Mouse (Mus musculus) myocyte (in vitro differentiated cells): ENCODE data around the gene Dnase2b. TPM values are rescaled to one million over a fixed set of nuclear protein-coding genes. Genes with fewer than 3 reads are reported as not detected.
A peak's percentile ranks its signal among the peaks of the same experiment; 100 is the strongest.

Experiments
- H3K27me3 ChIP-seq: one replicate; pipeline ENCODE4 v1.6.1; 2011; ENCODE audit not compliant: control insufficient read depth, insufficient read depth, insufficient read length
- H3K36me3 ChIP-seq: one replicate; pipeline ENCODE4 v1.6.1; 2011; ENCODE audit not compliant: control insufficient read depth, insufficient read depth
- H3K4me2 ChIP-seq: one replicate; pipeline ENCODE4 v1.6.1; 2011; ENCODE audit warnings: low read depth, control low read depth
- H3K4me3 ChIP-seq: one replicate; pipeline ENCODE4 v1.5.1; 2011; ENCODE audit warnings: mild to moderate bottlenecking, control low read depth, moderate library complexity
- H3K79me2 ChIP-seq: one replicate; pipeline ENCODE4 v1.6.1; 2011; ENCODE audit not compliant: control insufficient read depth, insufficient read depth
- H3ac ChIP-seq: one replicate; pipeline ENCODE4 v1.6.1; 2011; ENCODE audit not compliant: control insufficient read depth, insufficient read length
- CEBPB ChIP-seq: IDR thresholded peaks from 2 replicates; pipeline ENCODE4 v1.6.1; 2011; ENCODE audit warnings: mild to moderate bottlenecking, moderate library complexity; ENCODE audit not compliant: poor library complexity, insufficient read depth, severe bottlenecking
- E2F4 ChIP-seq: IDR thresholded peaks from one replicate; pipeline ENCODE4 v1.6.1; 2011; ENCODE audit warnings: mild to moderate bottlenecking, control low read depth, moderate library complexity; ENCODE audit not compliant: insufficient read depth
- MAX ChIP-seq: IDR thresholded peaks from one replicate; pipeline ENCODE4 v1.6.1; 2011; ENCODE audit warnings: low read depth, mild to moderate bottlenecking, control low read depth
- MYOD1 ChIP-seq, 3 experiments: IDR thresholded peaks; one replicate each; pipeline ENCODE4 v1.6.1; 2011; ENCODE audit warnings: control low read depth in 2 of 3, low read depth in 2 of 3, mild to moderate bottlenecking in 2 of 3, moderate library complexity in 1 of 3; ENCODE audit not compliant: insufficient read length in 2 of 3, control insufficient read depth in 1 of 3
- MYOG ChIP-seq, 3 experiments: IDR thresholded peaks; one replicate each; pipeline ENCODE4 v1.6.1; 2011; ENCODE audit warnings: control low read depth in 2 of 3, low read depth in 2 of 3, mild to moderate bottlenecking in 2 of 3; ENCODE audit not compliant: insufficient read length in 2 of 3, control insufficient read depth in 1 of 3, insufficient read depth in 1 of 3
- POLR2A ChIP-seq: IDR thresholded peaks from one replicate; pipeline ENCODE4 v1.6.1; 2011; ENCODE audit warnings: low read depth, mild to moderate bottlenecking, control low read depth, moderate library complexity; ENCODE audit not compliant: insufficient read length
- POLR2AphosphoS2 ChIP-seq: IDR thresholded peaks from one replicate; pipeline ENCODE4 v1.6.1; 2011; ENCODE audit warnings: low read depth, control low read depth; ENCODE audit not compliant: insufficient read length
- REST ChIP-seq: IDR thresholded peaks from one replicate; pipeline ENCODE4 v1.6.1; 2011; ENCODE audit warnings: mild to moderate bottlenecking, control low read depth, moderate library complexity; ENCODE audit not compliant: insufficient read depth, insufficient read length
- SRF ChIP-seq: IDR thresholded peaks from one replicate; pipeline ENCODE4 v1.6.1; 2011; ENCODE audit warnings: low read depth; ENCODE audit not compliant: control insufficient read depth, insufficient read length
- TCF12 ChIP-seq: IDR thresholded peaks from one replicate; pipeline ENCODE4 v1.6.1; 2011; ENCODE audit warnings: mild to moderate bottlenecking, control low read depth; ENCODE audit not compliant: poor library complexity, insufficient read depth, severe bottlenecking
- TCF3 ChIP-seq: IDR thresholded peaks from one replicate; pipeline ENCODE4 v1.6.1; 2011; ENCODE audit warnings: low read depth, control low read depth; ENCODE audit not compliant: insufficient read length
- USF1 ChIP-seq: IDR thresholded peaks from one replicate; pipeline ENCODE4 v1.6.1; 2011; ENCODE audit warnings: low read depth, mild to moderate bottlenecking, control low read depth, moderate library complexity
- polyA plus RNA-seq: library from polyadenylated mRNA; unstranded; fragments of >200 nt; fragmentation: generic; extraction: Trizol; gene quantifications from one replicate; pipeline ENCODE4 v1.2.1, GENCODE M21; 2012; ENCODE audit warnings: missing spikeins

The Dnase2b gene
- polyA plus RNA-seq, 1 experiment = not detected

DNA sequence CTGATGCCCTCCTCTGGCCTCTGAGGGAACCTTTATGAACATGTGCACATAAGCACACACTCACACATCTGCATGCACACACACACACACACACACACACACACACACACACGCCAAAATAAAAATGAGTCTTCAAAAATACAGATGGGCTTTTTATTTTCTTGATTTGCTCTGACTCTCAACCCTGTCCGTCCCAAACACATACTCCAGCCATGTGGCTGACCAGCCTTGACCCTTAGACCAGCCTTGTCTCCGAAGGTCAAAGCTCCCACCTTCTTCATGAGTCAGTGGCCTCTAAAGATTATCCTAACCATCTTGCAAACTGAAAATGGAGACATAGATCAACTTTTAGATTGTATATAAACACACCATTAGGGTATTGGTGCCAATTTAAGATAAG is 45.8 kb downstream of the Dnase2b start:
- no peak overlapping the region for H3ac ChIP-seq
- no peaks in the 10 kb centered on the region for H3K27me3 ChIP-seq
- TF ChIP-seq POLR2AphosphoS2 = no peak
- no peak for TF ChIP-seq E2F4
- TF ChIP-seq MYOG (IDR thresholded peaks at IDR 0.05; ENCODE audit: control insufficient read depth in 1 of 3, insufficient read depth in 1 of 3, insufficient read length in 2 of 3, low read depth in 2 of 3) = no peak
- no peak for TF ChIP-seq REST
- TF ChIP-seq TCF12 = no peak
- no peak for TF ChIP-seq SRF
- TF ChIP-seq USF1 = no peak
- no peak for TF ChIP-seq CEBPB
- TF ChIP-seq TCF3 = no peak
- no peak for TF ChIP-seq POLR2A
- no peak for TF ChIP-seq MYOD1 (IDR thresholded peaks at IDR 0.05; ENCODE audit: control insufficient read depth in 1 of 3, insufficient read length in 2 of 3, low read depth in 2 of 3)
- TF ChIP-seq MAX = no peak
- no peaks in the 10 kb centered on the region for H3K36me3 ChIP-seq
- H3K4me3 ChIP-seq = no peak overlapping the region
- H3K79me2 ChIP-seq = no peaks in the 10 kb centered on the region
- no peak overlapping the region for H3K4me2 ChIP-seq

DNA sequence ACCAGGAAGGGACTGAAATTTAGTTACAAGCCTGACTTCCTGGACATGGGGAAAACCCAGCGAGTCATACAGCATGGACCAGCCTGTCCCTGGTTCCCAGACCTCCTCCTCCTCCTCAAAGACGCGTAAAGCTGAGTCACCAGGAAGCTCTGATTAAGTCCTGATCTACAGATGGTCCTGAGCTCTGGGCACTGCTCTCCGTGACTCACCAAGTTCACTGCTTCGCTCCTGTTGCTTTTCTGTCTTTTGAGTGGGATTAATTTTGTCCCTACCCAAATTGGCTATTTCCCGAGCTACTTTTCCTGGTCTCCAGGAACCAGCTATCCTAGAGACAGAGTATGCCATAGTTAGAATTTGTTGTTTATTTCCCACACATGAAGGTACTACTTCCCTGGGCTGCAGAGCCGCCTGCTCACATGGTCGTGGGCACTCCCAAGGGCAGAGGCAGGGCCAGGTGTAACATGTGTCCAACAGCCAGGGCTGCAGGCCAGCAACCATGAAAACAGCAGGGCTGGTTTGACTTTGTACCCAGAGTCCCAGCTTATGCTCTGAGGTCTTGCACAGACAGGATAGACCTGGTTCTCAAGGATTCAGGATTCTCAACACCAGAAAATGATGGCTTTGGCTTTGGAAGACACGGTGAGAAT is 47.4 kb downstream of the Dnase2b start:
- Histone ChIP-seq H3K27me3 (no peaks in the 10 kb centered on the region), H3K4me2 (peak overlapping the region; percentile 66), H3ac (no peak overlapping the region), H3K79me2 (no peaks in the 10 kb centered on the region), H3K4me3 (no peak overlapping the region), H3K36me3 (no peaks in the 10 kb centered on the region)
- TF ChIP-seq SRF (no peak), MYOG (IDR thresholded peaks at IDR 0.05; ENCODE audit: control insufficient read depth in 1 of 3, insufficient read depth in 1 of 3, insufficient read length in 2 of 3, low read depth in 2 of 3) (no peak), MAX (no peak), USF1 (no peak), CEBPB (no peak), E2F4 (no peak), REST (no peak), TCF12 (no peak), POLR2A (no peak), MYOD1 (IDR thresholded peaks at IDR 0.05; ENCODE audit: control insufficient read depth in 1 of 3, insufficient read length in 2 of 3, low read depth in 2 of 3) (no peak), POLR2AphosphoS2 (no peak), TCF3 (no peak)

DNA sequence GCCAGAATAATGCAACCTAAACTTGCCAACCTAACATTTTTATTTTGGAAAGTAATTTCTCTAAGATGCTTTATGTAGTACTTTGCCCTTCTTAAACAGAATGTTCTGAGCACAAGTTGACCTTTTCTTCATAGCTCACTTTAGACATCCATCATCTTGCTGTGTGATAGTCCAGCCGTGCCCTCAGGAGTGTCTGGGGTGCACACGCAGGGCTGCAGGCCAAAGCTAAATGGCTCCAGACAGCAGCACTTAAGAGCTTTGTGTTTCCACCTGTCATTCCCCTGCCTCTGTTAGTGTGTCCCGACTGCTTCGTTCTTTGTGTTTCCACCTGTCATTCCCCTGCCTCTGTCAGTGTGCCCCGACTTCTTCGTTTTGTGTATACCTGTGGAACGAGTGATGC is 48.0 kb downstream of the Dnase2b start:
- no peak overlapping the region for H3ac ChIP-seq
- H3K4me3 ChIP-seq = no peak overlapping the region
- H3K79me2 ChIP-seq = no peaks in the 10 kb centered on the region

DNA sequence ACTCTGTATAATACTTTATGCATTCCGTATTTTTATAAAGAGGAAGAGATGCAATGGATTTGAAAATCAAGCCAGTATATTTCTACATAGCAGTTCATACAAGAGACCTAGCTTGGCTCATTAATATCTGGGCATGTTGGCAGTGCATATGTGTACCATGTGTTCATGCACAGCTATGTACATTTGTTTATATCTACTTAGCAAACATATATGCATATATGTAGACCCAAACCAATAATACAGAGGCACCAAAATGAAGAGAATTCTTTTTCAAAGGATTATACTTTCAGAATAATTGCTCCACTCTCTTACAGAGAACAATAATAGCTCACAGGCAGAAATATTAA is 50.4 kb downstream of the Dnase2b start:
- TF ChIP-seq E2F4 = no peak
- no peak for TF ChIP-seq REST
- TF ChIP-seq CEBPB = no peak
- TF ChIP-seq TCF3 = no peak
- TF ChIP-seq MYOD1 (IDR thresholded peaks at IDR 0.05; ENCODE audit: control insufficient read depth in 1 of 3, insufficient read length in 2 of 3, low read depth in 2 of 3) = no peak
- no peak for TF ChIP-seq MYOG (IDR thresholded peaks at IDR 0.05; ENCODE audit: control insufficient read depth in 1 of 3, insufficient read depth in 1 of 3, insufficient read length in 2 of 3, low read depth in 2 of 3)
- no peak for TF ChIP-seq USF1
- no peak for TF ChIP-seq POLR2AphosphoS2
- no peak for TF ChIP-seq TCF12
- TF ChIP-seq POLR2A = no peak
- no peak for TF ChIP-seq SRF
- no peak for TF ChIP-seq MAX
- no peaks in the 10 kb centered on the region for H3K36me3 ChIP-seq

More for the DNA sequence above, 48.0 kb downstream of the Dnase2b start:
- H3K36me3 ChIP-seq = no peaks in the 10 kb centered on the region
- H3K27me3 ChIP-seq = no peaks in the 10 kb centered on the region
- no peak for TF ChIP-seq MYOG (IDR thresholded peaks at IDR 0.05; ENCODE audit: control insufficient read depth in 1 of 3, insufficient read depth in 1 of 3, insufficient read length in 2 of 3, low read depth in 2 of 3)
- H3K4me2 ChIP-seq = no peak overlapping the region

DNA sequence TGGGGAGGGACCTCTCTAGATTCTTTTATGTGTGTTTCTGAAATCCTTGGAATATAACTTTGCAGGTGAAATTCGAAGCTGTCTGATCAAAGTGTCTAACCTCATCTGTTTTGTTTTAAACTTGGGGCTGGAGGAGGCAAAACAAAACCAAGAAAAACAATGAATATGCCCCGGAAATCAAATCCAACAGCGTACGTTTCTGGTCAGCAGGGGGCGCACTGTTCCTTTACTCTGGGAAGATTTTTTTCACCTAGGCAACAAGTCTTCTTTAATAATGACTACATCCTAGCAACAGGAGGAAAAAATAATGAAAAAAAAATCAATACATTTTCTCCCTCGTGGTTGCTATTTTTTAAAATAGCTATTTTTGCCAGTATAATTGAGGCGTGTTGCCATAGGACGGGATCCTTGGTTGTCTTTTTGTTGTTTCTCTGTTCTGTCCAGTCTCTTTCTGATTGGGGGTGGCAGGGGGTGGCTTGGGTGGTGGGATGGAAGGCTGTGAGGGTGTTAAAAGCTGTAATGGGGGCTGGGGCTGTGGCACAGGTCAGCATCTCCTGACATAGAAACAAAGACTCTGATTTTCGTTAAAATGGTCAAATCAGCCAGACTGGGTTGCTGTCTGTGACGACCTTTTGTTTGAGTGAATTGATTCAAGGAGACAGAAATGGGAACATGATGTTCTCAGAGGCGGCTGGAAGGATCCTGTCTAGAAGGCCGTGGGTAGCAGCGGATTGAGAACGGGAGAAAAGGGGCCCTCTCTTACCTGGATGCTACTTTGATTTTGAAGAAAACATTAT is 50.9 kb downstream of the Dnase2b start:
- TF ChIP-seq E2F4 = no peak
- H3K4me2 ChIP-seq = no peak overlapping the region
- no peak overlapping the region for H3K4me3 ChIP-seq
- no peak overlapping the region for H3ac ChIP-seq
- H3K79me2 ChIP-seq = no peaks in the 10 kb centered on the region
- no peaks in the 10 kb centered on the region for H3K36me3 ChIP-seq
- H3K27me3 ChIP-seq = no peaks in the 10 kb centered on the region

More for the DNA sequence above, 50.4 kb downstream of the Dnase2b start:
- H3ac ChIP-seq = no peak overlapping the region
- no peak overlapping the region for H3K4me3 ChIP-seq
- H3K4me2 ChIP-seq = no peak overlapping the region
- no peaks in the 10 kb centered on the region for H3K79me2 ChIP-seq
- H3K27me3 ChIP-seq = no peaks in the 10 kb centered on the region
